Mouse (Mus musculus) neural tube, embryonic 11.5 days (tissue): ENCODE measurements around the gene Nfrkb. TPM values are rescaled to one million over a fixed set of nuclear protein-coding genes. Genes with fewer than 3 reads are reported as not detected.

ENCODE experiments used
- ATAC-seq: fragments of 200-750 bp; cut with Nextera tagmentation; 2 replicates; pipeline ENCODE4 v1.8.0; 2017; ENCODE audit warnings: moderate number of reproducible peaks, mild to moderate bottlenecking, moderate TSS enrichment, moderate library complexity; ENCODE audit not compliant: insufficient read depth, low FRiP score, low TSS enrichment
- DNase-seq: peaks from one replicate; pipeline ENCODE4 v3.0.0-alpha.2; 2015; ENCODE audit warnings: low spot score
- H3K27ac ChIP-seq: fragments of 300-500 bp; sonication (generic); 2 replicates; pipeline ENCODE4 v1.5.1; 2014; ENCODE audit warnings: low read depth, mild to moderate bottlenecking, low read length
- H3K27me3 ChIP-seq: fragments of 300-500 bp; sonication (generic); 2 replicates; pipeline ENCODE4 v1.6.1; 2014; ENCODE audit warnings: mild to moderate bottlenecking, low read length, mixed read lengths; ENCODE audit not compliant: control insufficient read depth, insufficient read depth
- H3K36me3 ChIP-seq: fragments of 300-500 bp; sonication (generic); 2 replicates; pipeline ENCODE4 v1.6.1; 2014; ENCODE audit warnings: mild to moderate bottlenecking, low read length, moderate library complexity, mixed read lengths; ENCODE audit not compliant: control insufficient read depth, insufficient read depth
- H3K4me1 ChIP-seq: fragments of 300-500 bp; sonication (generic); 2 replicates; pipeline ENCODE4 v1.6.1; 2014; ENCODE audit warnings: low read length, mixed read lengths; ENCODE audit not compliant: control insufficient read depth, insufficient read depth
- H3K4me2 ChIP-seq: fragments of 300-500 bp; sonication (generic); 2 replicates; pipeline ENCODE4 v1.6.1; 2014; ENCODE audit warnings: low read depth, mild to moderate bottlenecking, moderate library complexity
- H3K4me3 ChIP-seq: fragments of 300-500 bp; sonication (generic); 2 replicates; pipeline ENCODE4 v1.5.1; 2014; ENCODE audit warnings: low read depth, low read length
- H3K9ac ChIP-seq: fragments of 300-500 bp; sonication (generic); 2 replicates; pipeline ENCODE4 v1.6.1; 2014; ENCODE audit warnings: mild to moderate bottlenecking, low read length
- H3K9me3 ChIP-seq: fragments of 300-500 bp; sonication (generic); 2 replicates; pipeline ENCODE4 v1.6.1; 2016; ENCODE audit warnings: low read length; ENCODE audit not compliant: control insufficient read depth
- WGBS: fragments of 180-500 bp; shearing (Covaris S2); extraction: QIAGEN DNeasy Blood & Tissue Kit; methylation state at CpG from one replicate; pipeline ENCODE4 v1.1.7; 2014; 5-methylcytosine and 5-hydroxymethylcytosine counted together
- polyA plus RNA-seq: library from polyadenylated mRNA; unstranded; fragments of >200 nt; fragmentation: Nextera tagmentation; extraction: Ambion mirVana; gene quantifications from 2 replicates; pipeline ENCODE4 v1.2.1, GENCODE M21; 2014

Nfrkb gene
- polyA plus RNA-seq, 1 experiment from 2014 or later, result 22.1 TPM

GRCm38 (mm10) chr9:31432336-31432975 lies 46.5 kb downstream of the Nfrkb start:
- DNase-seq, result no peak
- 78% methylated on average over 7 of the region's 7 CpGs for WGBS
- no peaks in the 10 kb centered on the region for H3K27me3 ChIP-seq

GRCm38 (mm10) chr9:31433431-31433830 lies 47.4 kb downstream of the Nfrkb start:
- no peak overlapping the region for H3K9ac ChIP-seq
- H3K4me3 ChIP-seq, result no peak overlapping the region
- H3K9me3 ChIP-seq, result no peaks in the 10 kb centered on the region
- H3K27me3 ChIP-seq, result no peaks in the 10 kb centered on the region
- no peak overlapping the region for H3K4me2 ChIP-seq
- WGBS, result 83% methylated on average over 3 of the region's 3 CpGs
- no peak overlapping the region for H3K27ac ChIP-seq
- ATAC-seq (no peak), DNase-seq (no peak)
- H3K36me3 ChIP-seq, result no peaks in the 10 kb centered on the region
- no peaks in the 10 kb centered on the region for H3K4me1 ChIP-seq

More at GRCm38 (mm10) chr9:31432336-31432975, 46.5 kb downstream of the Nfrkb start:
- no peaks in the 10 kb centered on the region for H3K36me3 ChIP-seq
- no peak overlapping the region for H3K27ac ChIP-seq
- H3K4me1 ChIP-seq, result no peaks in the 10 kb centered on the region
- H3K9me3 ChIP-seq, result no peaks in the 10 kb centered on the region
- no peak for ATAC-seq
- H3K4me3 ChIP-seq, result no peak overlapping the region
- no peak overlapping the region for H3K9ac ChIP-seq
- no peak overlapping the region for H3K4me2 ChIP-seq

- ATAC-seq (no peak), DNase-seq (no peak)
- 82% methylated on average over 8 of the region's 8 CpGs for WGBS
- Histone ChIP-seq H3K4me3 (no peak overlapping the region), H3K27ac (no peak overlapping the region), H3K9ac (no peak overlapping the region), H3K9me3 (no peaks in the 10 kb centered on the region), H3K4me1 (no peaks in the 10 kb centered on the region), H3K27me3 (no peaks in the 10 kb centered on the region), H3K4me2 (no peak overlapping the region), H3K36me3 (no peaks in the 10 kb centered on the region)
Measured at GRCm38 (mm10) chr9:31435415-31435814, 49.4 kb downstream of the Nfrkb start.

GRCm38 (mm10) chr9:31437861-31438260 lies 51.9 kb downstream of the Nfrkb start:
- Histone ChIP-seq H3K27me3 (no peaks in the 10 kb centered on the region), H3K4me2 (no peak overlapping the region), H3K36me3 (no peaks in the 10 kb centered on the region), H3K4me3 (no peak overlapping the region), H3K4me1 (no peaks in the 10 kb centered on the region), H3K9ac (no peak overlapping the region), H3K9me3 (no peaks in the 10 kb centered on the region), H3K27ac (no peak overlapping the region)
- ATAC-seq, result no peak
- 85% methylated on average over 7 of the region's 7 CpGs for WGBS
- DNase-seq, result no peak

- no peak for ATAC-seq
- no peak overlapping the region for H3K27ac ChIP-seq
Measured at GRCm38 (mm10) chr9:31438834-31439233, 52.8 kb downstream of the Nfrkb start.

GRCm38 (mm10) chr9:31439341-31439740 lies 53.3 kb downstream of the Nfrkb start:
- no peak overlapping the region for H3K4me3 ChIP-seq
- WGBS, result 78% methylated on average over 5 of the region's 6 CpGs

More at GRCm38 (mm10) chr9:31438834-31439233, 52.8 kb downstream of the Nfrkb start:
- WGBS, result 66% methylated on average over 5 of the region's 5 CpGs
- Histone ChIP-seq H3K9me3 (no peaks in the 10 kb centered on the region), H3K27me3 (no peaks in the 10 kb centered on the region), H3K4me3 (no peak overlapping the region), H3K36me3 (no peaks in the 10 kb centered on the region), H3K4me1 (no peaks in the 10 kb centered on the region), H3K9ac (no peak overlapping the region), H3K4me2 (no peak overlapping the region)
- DNase-seq, result no peak

GRCm38 (mm10) chr9:31440366-31440765 lies 54.4 kb downstream of the Nfrkb start:
- 87% methylated on average over 5 of the region's 5 CpGs for WGBS
- H3K4me3 ChIP-seq, result no peak overlapping the region
- no peak overlapping the region for H3K9ac ChIP-seq
- no peak overlapping the region for H3K4me2 ChIP-seq
- no peaks in the 10 kb centered on the region for H3K9me3 ChIP-seq
- no peaks in the 10 kb centered on the region for H3K4me1 ChIP-seq
- no peak overlapping the region for H3K27ac ChIP-seq
- no peak for ATAC-seq
- no peaks in the 10 kb centered on the region for H3K36me3 ChIP-seq
- no peaks in the 10 kb centered on the region for H3K27me3 ChIP-seq
- no peak for DNase-seq

More at GRCm38 (mm10) chr9:31439341-31439740, 53.3 kb downstream of the Nfrkb start:
- ATAC-seq (no peak), DNase-seq (no peak)
- Histone ChIP-seq H3K27me3 (no peaks in the 10 kb centered on the region), H3K4me2 (no peak overlapping the region), H3K27ac (no peak overlapping the region), H3K4me1 (no peaks in the 10 kb centered on the region), H3K9ac (no peak overlapping the region), H3K9me3 (no peaks in the 10 kb centered on the region), H3K36me3 (no peaks in the 10 kb centered on the region)

- Histone ChIP-seq H3K36me3 (no peaks in the 10 kb centered on the region), H3K9me3 (no peaks in the 10 kb centered on the region), H3K9ac (no peak overlapping the region), H3K27me3 (no peaks in the 10 kb centered on the region), H3K4me3 (no peak overlapping the region), H3K27ac (no peak overlapping the region), H3K4me2 (no peak overlapping the region), H3K4me1 (no peaks in the 10 kb centered on the region)
- 91% methylated on average over 3 of the region's 3 CpGs for WGBS
- ATAC-seq (no peak), DNase-seq (no peak)
Measured at GRCm38 (mm10) chr9:31441487-31441886, 55.5 kb downstream of the Nfrkb start.

- H3K4me1 ChIP-seq, result no peaks in the 10 kb centered on the region
- H3K4me3 ChIP-seq, result no peak overlapping the region
- no peak overlapping the region for H3K9ac ChIP-seq
- DNase-seq (no peak), ATAC-seq (no peak)
- H3K4me2 ChIP-seq, result no peak overlapping the region
- no peak overlapping the region for H3K27ac ChIP-seq
- H3K27me3 ChIP-seq, result no peaks in the 10 kb centered on the region
- no peaks in the 10 kb centered on the region for H3K36me3 ChIP-seq
- no peaks in the 10 kb centered on the region for H3K9me3 ChIP-seq
- 87% methylated on average over 8 of the region's 8 CpGs for WGBS
Measured at GRCm38 (mm10) chr9:31444236-31444635, 58.2 kb downstream of the Nfrkb start.
